ENCODE assay signal across 19 mouse cellular contexts in the genomic region with DNA sequence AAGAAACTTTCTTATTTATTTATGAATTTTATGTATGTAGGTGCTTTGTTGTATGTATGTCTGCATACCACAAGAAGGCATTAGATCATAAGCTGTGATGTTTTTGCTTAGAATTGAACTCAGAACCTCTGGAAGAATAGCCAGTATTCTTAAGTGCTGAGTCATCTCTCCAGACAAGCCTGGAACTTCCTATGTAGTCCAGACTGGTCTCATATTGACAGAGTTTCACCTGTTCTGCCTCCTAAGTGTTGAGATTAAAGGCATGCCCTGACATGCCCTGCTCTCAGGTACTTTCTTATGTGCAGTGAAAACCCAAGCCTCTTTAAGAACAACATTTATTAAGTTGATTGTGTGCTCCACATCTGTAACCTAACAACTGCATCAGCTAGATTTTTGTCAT. TPM values are rescaled to one million over a fixed set of nuclear protein-coding genes. Genes with fewer than 3 reads are reported as not detected.
DNase-seq lines count a peak whose midpoint lies in the region; ATAC-seq and TF ChIP-seq lines count a peak whose summit lies in the region.
"Had no signal": no experiment of that assay in that cellular context is flagged by ENCODE, and none has a peak within 500 bp of the region (broad histone marks: within the 10 kb centered on the region; RNA-seq: fewer than 3 reads in every experiment).

No protein-coding gene starts in this region.

- H3K36me3 ChIP-seq in heart, embryonic 10.5 days: peaks cover 23% of the 10 kb centered on the region; the same call in 1 of the 2 replicates
- no peaks in the 10 kb centered on the region for H3K36me3 ChIP-seq in ES-Bruce4 (ENCODE audit: control insufficient read depth, insufficient read depth, low read length, poor library complexity, severe bottlenecking)
- peaks cover 3% of the 10 kb centered on the region; the same call in 1 of the 2 replicates for H3K36me3 ChIP-seq in liver, embryonic 12.5 days

- no peak for TF ChIP-seq EP300 in ES-Bruce4 (IDR thresholded peaks at IDR 0.05; ENCODE audit: insufficient read depth, low read depth, low read length)

- no peak for ATAC-seq in liver, embryonic 12.5 days
- ATAC-seq: forebrain, embryonic 15.5 days; intestine, embryonic 16.5 days had no signal

- H3K9ac ChIP-seq in ES-Bruce4 (ENCODE audit: low read depth, poor library complexity, severe bottlenecking): no peak overlapping the region
- no peak overlapping the region for H3K9ac ChIP-seq in liver, embryonic 12.5 days
- H3K9ac ChIP-seq: embryonic facial prominence, embryonic 15.5 days; forebrain, embryonic 15.5 days; heart, embryonic 13.5 days; hindbrain, embryonic 15.5 days had no signal

- H3K4me2 ChIP-seq in liver, embryonic 12.5 days: no peak overlapping the region
- H3K4me2 ChIP-seq: embryonic facial prominence, embryonic 15.5 days; forebrain, embryonic 15.5 days; heart, embryonic 13.5 days; hindbrain, embryonic 15.5 days had no signal

- peak; percentile 51 for DNase-seq in heart, adult 11 months
- no peak for DNase-seq in heart, embryonic 10.5 days (ENCODE audit: low spot score)
- peak; percentile 54 for DNase-seq in 3T3-L1 (ENCODE audit: low read depth, low spot score)
- peak; percentile 25 for DNase-seq in ZHBTc4 (ENCODE audit: low read depth, low spot score)
- DNase-seq in gastrocnemius, postnatal 4 days (ENCODE audit: low spot score in 2 of 2): no peak
- no peak for DNase-seq in adrenal gland, postnatal 25 days
- DNase-seq: adrenal gland, postnatal 10 days; cerebellum, adult 11-12 months; cerebellum, adult 9-10 months; cerebellum, postnatal 25 days; gastrocnemius, postnatal 10 days; heart, postnatal 36 days had no signal

- no peaks in the 10 kb centered on the region for H3K9me3 ChIP-seq in heart, embryonic 10.5 days
- no peaks in the 10 kb centered on the region for H3K9me3 ChIP-seq in ES-Bruce4 (replicated peaks; ENCODE audit: control insufficient read depth, insufficient read depth, low read length, poor library complexity, severe bottlenecking)
- H3K9me3 ChIP-seq in liver, embryonic 12.5 days (replicated peaks): no peaks in the 10 kb centered on the region
- H3K9me3 ChIP-seq: embryonic facial prominence, embryonic 15.5 days; forebrain, embryonic 15.5 days; heart, embryonic 13.5 days; hindbrain, embryonic 15.5 days had no signal

- no peaks in the 10 kb centered on the region for H3K27me3 ChIP-seq in heart, embryonic 10.5 days (ENCODE audit: insufficient read depth, poor library complexity, severe bottlenecking)
- H3K27me3 ChIP-seq in ES-Bruce4 (ENCODE audit: control insufficient read depth, insufficient read depth, low read length, poor library complexity, severe bottlenecking): no peaks in the 10 kb centered on the region
- no peaks in the 10 kb centered on the region for H3K27me3 ChIP-seq in liver, embryonic 12.5 days (replicated peaks)
- H3K27me3 ChIP-seq: embryonic facial prominence, embryonic 15.5 days; forebrain, embryonic 15.5 days; heart, embryonic 13.5 days; hindbrain, embryonic 15.5 days had no signal

- H3K27ac ChIP-seq in heart, embryonic 10.5 days: no peak overlapping the region
- H3K27ac ChIP-seq in ES-Bruce4 (ENCODE audit: insufficient read depth, low read length): peak overlapping the region; percentile 76
- no peak overlapping the region for H3K27ac ChIP-seq in liver, embryonic 12.5 days
- H3K27ac ChIP-seq: forebrain, embryonic 15.5 days; heart, embryonic 13.5 days; hindbrain, embryonic 15.5 days had no signal

- H3K4me3 ChIP-seq in heart, embryonic 10.5 days: no peak overlapping the region
- H3K4me3 ChIP-seq in ES-Bruce4 (ENCODE audit: low read depth, low read length): no peak overlapping the region
- no peak overlapping the region for H3K4me3 ChIP-seq in liver, embryonic 12.5 days
- H3K4me3 ChIP-seq: embryonic facial prominence, embryonic 15.5 days; forebrain, embryonic 15.5 days; heart, embryonic 13.5 days; hindbrain, embryonic 15.5 days had no signal

- no peak for TF ChIP-seq POLR2A in ES-Bruce4 (IDR thresholded peaks at IDR 0.05; ENCODE audit: insufficient read depth, low read length)

- no peak for TF ChIP-seq CTCF in ES-Bruce4 (IDR thresholded peaks at IDR 0.05; ENCODE audit: low read depth, low read length)

- peaks cover 6% of the 10 kb centered on the region; the same call in 1 of the 2 replicates for H3K4me1 ChIP-seq in heart, embryonic 10.5 days
- H3K4me1 ChIP-seq in ES-Bruce4 (ENCODE audit: control insufficient read depth, insufficient read depth, low read length): peaks cover 1% of the 10 kb centered on the region
- no peaks in the 10 kb centered on the region for H3K4me1 ChIP-seq in liver, embryonic 12.5 days
- H3K4me1 ChIP-seq: hindbrain, embryonic 15.5 days had no signal

RNA-seq across cellular contexts. Expression of a gene that starts 8.3 kb away (rescaled TPM):
- polyA plus RNA-seq in heart, embryonic 10.5 days (2016; fragmentation: Nextera tagmentation; extraction: Ambion mirVana): 7.0 and 7.3 TPM in 2 replicates
- 18.8 and 24.6 TPM in 2 replicates for polyA plus RNA-seq in ES-Bruce4 (2011; ENCODE audit: insufficient read depth, insufficient read length, low read depth, missing spikeins)
- total RNA-seq in gastrocnemius, postnatal 4 days (2021): 10 to 100 TPM; 13.9 to 14.8 TPM
- 3.5 and 3.6 TPM in 2 replicates for polyA plus RNA-seq in liver, embryonic 12.5 days (2016; fragmentation: Nextera tagmentation; extraction: Ambion mirVana)
- 8.9 and 12.9 TPM in 2 replicates for total RNA-seq in adrenal gland, postnatal 25 days (2021)

RNA-seq across cellular contexts. Expression of a gene that starts 8.4 kb away (rescaled TPM):
- 18.5 and 21.1 TPM in 2 replicates for polyA plus RNA-seq in heart, embryonic 10.5 days (2016; fragmentation: Nextera tagmentation; extraction: Ambion mirVana)
- 45.7 and 53.2 TPM in 2 replicates for polyA plus RNA-seq in ES-Bruce4 (2011; ENCODE audit: insufficient read depth, insufficient read length, low read depth, missing spikeins)
- 10 to 100 TPM; 12.1 to 14.8 TPM for total RNA-seq in gastrocnemius, postnatal 4 days (2021)
- 13.1 and 13.7 TPM in 2 replicates for polyA plus RNA-seq in liver, embryonic 12.5 days (2016; fragmentation: Nextera tagmentation; extraction: Ambion mirVana)
- total RNA-seq in adrenal gland, postnatal 25 days (2021): 13.8 and 14.5 TPM in 2 replicates

Comparison
In these comparisons a context has a peak if more than half of its experiments do, and no peak if none do; other contexts are left out.
1. DNase-seq: peak in heart, adult 11 months (single experiment), 3T3-L1 (single experiment) and ZHBTc4 (single experiment); none in heart, embryonic 10.5 days (single experiment), gastrocnemius, postnatal 4 days (0 of 2) and adrenal gland, postnatal 25 days (single experiment).